Mouse (Mus musculus) lung, postnatal 10 days (tissue): ENCODE measurements around the gene Pfkfb3.

Experiments
- DNase-seq: peaks from one replicate; pipeline ENCODE4 v3.0.0; 2021

Gene Pfkfb3

DNA sequence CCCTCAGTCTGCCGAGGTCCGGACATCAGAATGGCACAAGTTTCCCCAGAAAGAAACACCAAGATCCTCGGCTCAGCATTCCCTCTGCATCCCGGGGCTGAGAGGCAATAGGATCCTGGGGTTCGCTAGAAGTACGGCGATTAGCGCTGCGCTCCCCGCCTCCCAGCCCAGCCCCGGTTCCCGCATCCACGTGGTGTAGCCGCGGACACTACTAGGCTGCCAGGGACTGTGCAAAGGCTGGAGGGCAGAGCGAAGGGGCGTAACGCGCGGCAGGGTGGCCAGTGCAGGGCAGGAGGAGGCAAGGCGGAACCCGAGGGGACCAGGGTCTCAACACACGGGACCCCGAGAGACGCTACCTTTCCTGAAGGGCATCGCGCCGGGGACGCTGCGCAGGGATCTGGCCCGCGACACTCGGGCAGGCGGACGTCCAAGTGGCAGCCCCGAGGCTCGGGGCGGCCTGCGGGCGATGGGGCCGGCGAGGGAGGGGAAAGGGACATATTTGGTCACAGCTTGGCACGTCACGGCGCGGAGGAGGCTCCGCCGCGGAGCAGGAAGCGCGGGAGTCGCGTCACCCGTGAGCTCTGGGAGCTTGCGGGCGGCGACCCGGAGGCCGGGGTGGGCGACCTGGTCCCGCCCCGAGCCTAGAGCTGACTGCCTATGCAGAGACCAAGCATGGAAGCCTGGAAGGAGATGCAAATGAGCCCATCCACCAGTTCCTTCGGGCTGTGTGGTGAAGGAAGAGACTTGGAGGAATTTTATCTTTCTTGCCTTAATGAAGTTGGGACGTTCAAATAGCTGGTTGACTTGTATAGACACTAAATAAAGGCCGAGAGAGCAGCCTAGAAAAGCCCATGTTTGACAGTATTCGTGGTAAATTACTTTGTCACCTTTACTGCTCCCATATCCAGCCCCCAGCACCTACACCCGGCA is at the start of gene Pfkfb3:
Pfkfb3 (minus strand) TSS at position 607 of the 930 bp plus-strand sequence.
- peak; percentile 86 for DNase-seq

DNA sequence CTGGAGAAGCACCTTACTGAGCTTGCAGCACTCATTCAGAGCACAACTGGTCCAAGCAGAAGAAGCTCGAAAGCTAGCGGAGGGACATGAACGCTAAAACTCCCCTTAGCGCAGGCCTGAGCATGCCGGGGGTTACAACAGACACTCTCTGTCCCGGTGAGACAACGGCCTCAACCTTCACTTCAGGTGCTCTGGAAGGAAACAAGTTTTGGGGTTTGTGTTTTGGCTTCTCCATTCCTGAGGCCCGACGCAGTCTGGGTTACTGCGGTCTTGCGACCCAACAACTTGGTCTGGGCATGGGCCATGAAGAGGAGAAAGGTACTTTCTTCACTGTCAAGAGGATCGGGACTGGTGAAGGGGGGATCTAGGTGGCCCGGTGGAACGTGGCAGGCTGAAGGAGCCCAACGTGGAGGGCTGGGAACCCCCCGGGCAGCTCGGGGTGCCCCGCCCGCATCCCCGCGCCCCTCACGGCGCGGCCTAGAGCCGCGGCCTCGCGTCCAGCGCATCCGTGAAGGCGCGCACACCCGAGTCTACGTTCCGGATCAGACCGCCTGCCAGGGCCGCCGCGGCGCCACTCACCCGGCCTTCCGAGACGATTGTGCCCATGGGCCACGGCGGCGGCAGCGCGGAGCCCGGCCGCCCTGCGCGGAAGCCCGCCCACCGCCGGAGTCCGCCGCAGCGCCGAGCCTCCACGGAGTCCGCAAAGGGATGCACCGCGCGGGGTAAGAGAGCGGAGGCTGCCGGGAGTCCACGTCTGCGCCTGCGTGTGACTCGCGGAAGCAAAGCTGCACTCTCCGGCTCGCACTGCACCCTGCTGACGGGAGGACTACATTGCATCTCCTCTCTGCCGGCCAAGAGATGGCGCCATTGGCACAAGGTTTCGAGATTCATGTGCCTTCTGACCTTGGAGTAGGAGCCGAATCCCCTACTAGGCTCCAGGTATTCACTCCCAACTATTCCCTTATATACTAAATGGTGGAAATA is 48.9 kb upstream of the Pfkfb3 start:
- DNase-seq = peak; percentile 96

DNA sequence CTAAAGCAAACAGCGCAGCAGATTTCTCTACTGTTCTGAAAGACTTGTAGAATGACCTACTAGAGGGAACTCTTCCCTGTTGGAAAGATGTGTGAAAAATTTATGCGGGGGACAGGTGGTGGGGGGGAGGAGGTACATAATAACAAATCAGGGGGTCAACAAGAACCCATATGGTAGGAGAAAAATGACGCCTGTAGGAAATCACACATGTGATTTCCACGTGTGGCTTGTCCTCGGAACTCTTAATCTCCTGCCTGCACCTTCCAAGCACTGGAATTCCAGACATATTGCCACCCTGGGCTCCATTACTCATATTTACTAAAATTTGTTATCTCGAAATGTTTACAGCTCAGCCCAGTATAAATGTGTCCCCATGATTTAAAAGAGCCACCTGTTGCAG is 47.9 kb upstream of the Pfkfb3 start:
- DNase-seq = no peak

DNA sequence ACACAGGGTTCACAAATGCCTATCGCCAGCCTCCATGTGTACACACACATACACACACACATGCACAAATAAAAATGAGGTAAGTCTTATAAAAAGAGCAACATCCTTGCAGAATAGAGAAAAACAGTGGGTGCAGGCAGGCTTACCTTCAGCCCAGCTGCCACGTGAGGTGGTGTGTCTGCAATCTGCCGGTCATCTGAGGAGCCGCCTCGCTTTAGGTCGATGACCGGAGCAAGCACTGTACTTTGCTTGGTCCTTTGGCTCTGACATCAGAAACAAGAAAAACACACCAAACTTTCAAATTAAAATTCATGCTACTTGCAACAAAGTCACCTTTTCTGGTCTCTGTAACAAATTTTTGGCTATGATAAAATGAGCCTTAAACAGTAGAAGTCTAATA is 44.0 kb upstream of the Pfkfb3 start:
- no peak for DNase-seq

DNA sequence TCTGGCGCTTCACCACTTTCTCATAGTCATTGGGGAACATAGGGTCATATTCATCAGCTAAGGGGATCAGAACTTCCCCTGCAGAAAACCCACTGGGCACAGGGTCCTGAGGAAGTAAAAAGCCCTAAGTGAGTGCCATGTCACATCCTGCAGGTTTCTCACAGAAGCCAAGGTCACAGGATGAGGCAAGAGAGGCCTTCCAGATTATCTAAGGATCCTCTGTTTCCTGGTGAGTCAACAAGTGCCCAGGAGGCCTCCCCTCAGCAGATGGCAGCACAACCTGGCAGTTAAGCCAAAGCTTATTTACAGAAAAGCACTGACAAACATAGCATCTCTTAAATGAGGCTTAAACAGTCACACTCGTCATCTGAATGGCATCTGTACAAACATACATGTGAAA is 42.8 kb upstream of the Pfkfb3 start:
- no peak for DNase-seq

DNA sequence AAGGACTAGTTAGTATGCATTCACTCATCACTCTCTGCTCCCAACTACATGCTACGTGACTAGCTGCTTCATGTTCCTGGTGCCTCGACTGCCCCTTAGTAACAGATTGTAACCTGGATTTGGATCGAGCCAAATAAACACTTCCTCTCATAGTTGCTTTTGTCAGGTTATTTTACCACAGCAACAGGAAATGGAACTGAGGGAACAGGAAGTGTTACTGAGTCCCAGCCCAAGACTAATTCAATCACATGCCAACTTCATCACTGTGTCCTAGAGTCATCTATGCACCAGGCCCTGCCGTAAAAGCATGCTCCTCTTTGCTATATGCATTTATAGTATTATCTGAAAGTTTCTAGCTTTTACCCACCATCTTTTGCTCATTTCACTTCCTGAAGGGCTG is 34.1 kb upstream of the Pfkfb3 start:
- no peak for DNase-seq

DNA sequence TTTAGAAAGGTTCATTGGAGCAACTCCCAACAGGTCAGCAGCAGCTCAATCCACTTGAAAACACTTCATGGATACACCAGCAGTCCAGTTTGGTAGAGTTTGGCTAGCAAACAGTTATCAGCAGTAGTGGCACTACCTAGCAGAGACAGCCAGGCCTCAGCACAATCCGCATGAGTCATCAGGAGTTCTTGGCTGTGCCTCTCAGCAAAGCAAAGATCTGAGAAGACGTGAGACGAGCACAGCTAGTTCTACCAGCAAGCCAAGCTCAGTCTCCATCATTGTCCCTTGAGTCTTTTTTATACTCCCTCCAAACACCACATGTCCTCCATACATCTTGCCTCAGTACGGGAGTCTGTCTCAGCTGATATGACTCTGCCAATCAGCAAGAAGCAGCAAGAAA is 25.5 kb upstream of the Pfkfb3 start:
- DNase-seq = no peak

DNA sequence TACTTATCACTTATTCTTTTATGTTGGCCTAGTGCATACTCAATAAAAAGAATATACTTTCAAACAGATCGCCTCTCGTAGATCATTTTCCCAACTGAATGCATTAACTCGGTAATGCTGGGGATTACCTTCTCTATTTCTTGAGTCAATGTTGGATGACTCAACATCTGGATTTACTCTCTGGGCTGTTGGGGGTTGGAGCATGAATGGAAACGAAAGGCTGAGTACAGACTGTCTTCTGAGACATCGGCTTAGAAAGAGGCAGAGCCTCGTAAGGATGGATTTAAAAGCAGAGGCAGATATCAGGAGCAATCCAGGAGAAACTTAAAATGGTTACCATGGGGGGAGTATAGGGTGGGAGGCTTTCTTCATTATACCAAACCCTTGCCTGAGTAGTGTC is 24.3 kb upstream of the Pfkfb3 start:
- no peak for DNase-seq

DNA sequence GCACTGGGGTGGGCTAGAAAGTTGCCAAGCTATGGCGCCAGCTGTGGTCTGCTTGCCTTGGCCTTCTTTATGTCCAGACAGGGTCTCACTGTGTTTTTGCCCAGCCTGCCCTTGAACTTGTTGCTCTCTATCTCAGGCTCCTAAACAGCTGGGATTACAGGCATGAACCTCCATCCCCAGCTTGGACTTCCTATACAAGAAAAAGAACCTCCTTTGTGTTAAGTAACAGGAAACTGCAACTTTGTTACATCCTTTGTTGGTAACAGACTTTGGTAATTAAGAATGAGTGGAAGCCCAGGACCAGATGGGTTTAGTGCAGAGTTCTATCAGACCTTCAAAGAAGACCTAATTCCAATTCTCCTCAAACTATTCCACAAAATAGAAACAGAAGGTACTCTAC is 19.8 kb upstream of the Pfkfb3 start:
- DNase-seq = no peak

DNA sequence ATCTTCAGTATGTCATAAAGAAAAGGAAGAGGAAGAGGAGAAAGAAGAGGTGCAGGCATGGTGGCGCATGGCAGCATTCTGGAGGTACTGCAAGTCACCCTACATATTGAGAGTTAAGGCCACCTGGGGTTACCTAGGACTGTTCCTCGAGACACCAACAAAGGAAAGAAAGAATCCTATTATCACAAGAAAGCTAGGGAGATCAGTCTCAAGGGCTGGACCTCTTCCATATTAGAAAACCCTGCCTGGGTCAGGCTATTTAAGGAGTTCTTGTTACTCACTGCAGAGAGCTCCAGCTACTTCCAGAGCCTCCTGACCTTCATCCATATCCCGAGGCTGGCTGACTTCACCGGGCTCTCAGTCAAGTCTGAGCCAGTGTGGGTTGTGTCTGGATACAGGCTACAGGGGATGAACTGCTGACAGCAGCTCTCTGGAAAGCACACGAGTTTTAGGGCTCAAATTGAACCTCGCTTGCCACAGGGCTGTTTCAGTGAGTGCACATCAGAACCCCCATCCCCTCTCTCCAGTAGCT is 17.2 kb upstream of the Pfkfb3 start:
- DNase-seq = no peak

DNA sequence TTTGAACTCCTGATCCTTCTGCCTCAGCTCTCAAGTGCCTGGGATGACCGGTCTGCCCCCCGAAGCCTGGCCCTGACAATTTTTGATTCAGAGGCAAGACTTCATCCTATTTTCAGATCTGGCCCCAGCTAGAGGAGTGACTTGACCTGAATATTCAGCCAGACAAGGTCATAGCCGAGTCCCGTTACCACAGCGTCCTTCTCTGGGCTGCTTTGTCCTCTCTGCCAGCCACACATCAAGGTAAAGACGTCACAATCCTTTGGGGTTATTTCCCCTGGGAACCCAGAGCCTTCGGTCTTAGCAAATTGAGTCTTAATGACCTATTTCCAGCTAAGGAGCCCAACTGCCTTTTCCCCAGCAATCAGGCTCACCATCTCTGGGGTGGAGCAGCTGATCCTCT is 14.6 kb upstream of the Pfkfb3 start:
- no peak for DNase-seq

DNA sequence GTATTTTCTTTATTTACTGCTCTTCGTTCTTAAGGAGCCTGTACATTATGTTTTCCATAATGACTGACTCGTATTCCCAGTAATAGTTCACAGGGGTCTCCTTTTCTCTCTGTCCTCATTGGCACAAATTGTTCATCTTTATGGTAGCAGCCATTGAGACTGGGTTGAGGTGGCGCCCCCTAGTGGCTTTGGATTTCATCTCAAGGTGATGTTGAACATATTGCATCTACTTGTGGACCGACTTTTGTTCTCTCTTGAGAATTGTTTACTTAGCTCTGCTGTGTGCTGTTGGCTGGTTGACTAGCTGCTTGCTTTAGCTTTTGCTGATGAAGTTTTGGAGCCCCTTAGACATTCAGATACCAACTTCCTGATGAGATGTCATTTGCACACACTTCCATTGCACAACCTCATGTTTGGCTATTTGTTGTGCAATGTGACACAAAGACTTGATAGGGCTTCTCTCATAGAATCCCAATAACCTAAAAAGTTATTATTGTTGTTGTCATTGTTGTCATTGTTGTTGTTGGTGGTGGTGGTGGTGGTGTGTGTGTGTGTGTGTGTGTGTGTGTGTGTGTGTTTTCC is 14.0 kb upstream of the Pfkfb3 start:
- DNase-seq = peak; percentile 42

DNA sequence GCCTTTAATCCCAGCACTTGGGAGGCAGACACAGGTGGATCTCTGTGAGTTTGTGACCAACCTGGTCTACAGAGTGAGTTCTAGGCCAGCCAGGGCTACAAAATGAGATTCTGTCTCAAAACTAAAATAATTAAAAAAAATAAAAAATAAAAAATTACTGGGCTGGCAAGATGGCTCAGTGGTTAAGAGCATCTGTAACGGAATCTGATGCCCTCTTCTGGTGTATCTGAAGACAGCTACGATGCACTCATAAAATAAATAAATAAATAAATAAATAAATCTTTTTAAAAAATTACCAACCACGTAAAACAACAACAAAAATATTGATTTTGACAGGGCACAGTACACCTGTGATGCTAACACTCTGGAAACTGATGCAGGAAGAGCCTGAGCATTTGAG is 13.0 kb upstream of the Pfkfb3 start:
- DNase-seq = no peak

DNA sequence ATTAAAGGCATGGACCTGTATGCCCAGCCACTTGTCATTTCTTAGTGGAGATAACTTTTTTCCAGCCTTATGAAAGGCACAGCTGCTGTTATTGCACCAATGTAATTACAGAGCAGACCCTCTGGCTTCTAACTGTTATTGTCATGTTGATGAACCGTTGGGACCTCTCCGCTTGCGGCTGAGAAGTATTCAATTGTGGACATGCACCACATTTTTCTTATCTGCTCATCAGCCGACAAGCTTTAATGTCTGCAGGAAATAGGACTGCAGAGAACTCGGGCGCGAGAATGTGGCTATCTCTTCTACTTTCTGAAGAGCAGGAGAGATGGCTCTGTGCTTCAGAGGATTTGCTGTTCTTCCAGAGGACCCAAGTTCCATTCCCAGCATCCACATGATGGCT is 12.4 kb upstream of the Pfkfb3 start:
- DNase-seq = no peak

DNA sequence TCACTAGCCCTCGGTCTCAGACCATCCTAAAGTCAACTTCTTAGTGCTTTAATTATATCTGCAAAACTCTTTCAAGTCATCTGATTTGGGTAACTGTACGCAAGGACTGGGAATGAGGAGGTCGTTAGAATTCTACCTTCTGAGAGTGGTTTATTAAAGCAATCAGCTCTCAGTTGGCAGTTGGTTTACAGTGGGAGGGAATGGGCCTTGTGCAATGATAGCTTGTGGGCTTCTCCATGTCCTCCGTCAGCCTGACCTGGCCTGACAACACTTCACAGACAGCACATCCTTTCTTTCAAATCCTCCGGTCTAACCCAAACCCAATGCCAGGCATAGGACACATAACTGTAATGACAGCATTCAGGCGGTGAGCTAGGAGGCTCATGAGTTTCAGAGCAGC is 10.9 kb upstream of the Pfkfb3 start:
- no peak for DNase-seq

DNA sequence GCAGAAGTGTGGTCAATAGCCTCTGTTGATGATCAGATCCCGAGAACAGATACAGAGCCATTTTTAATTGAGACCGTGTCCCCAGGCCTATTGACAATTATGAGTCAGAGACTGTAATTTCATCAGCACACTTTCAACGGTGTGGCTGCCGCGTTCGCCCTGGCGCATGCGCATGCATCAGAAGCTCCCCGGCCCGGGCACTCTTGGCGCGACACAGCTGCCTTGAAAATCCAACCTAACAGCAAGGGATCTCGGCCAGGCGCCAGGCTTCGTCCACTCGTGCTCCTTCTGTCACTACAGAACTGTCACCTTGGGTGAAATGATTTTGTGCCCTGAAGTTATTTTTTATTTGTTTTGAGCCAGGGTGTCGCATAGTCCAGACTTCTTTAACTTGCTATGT is 9.4 kb upstream of the Pfkfb3 start:
- DNase-seq = no peak

DNA sequence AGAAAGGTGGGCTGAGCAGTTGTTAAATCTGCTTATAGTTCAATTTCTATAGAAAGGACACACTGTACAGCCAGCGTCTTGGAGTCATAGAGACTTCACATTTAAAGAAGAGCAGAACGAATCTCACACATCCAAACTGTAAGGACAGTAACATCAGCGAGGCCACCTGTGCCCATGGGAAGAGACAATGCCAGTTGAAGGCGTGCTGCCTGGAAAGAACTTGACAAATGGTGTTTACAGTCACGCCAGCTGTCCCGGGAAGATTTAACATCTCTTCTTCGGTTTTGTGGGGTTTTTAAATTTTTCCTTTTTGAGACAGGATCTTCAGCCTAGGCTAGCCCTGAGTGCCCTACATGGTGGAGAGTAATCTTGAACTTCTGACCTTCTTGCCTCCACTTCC is 4.8 kb upstream of the Pfkfb3 start:
- DNase-seq = no peak

DNA sequence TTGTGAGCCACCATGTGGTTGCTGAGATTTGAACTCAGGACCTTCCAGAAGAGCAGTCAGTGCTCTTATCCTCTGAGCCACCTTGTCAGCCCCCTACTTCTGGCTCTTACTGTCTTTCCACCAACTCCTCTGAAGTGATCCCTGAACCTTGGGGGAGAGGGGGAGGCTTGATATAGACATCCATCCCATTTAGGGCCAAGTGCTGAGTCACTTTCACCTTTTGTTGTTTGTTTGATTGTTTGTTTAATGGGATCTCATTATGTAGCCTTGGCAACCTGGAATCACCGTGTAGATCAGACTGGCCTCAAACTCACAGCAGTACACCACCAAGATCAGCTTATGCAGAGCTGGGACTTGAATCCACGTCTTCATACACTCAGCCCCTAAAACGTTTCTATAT is 3.4 kb upstream of the Pfkfb3 start:
- DNase-seq = no peak

DNA sequence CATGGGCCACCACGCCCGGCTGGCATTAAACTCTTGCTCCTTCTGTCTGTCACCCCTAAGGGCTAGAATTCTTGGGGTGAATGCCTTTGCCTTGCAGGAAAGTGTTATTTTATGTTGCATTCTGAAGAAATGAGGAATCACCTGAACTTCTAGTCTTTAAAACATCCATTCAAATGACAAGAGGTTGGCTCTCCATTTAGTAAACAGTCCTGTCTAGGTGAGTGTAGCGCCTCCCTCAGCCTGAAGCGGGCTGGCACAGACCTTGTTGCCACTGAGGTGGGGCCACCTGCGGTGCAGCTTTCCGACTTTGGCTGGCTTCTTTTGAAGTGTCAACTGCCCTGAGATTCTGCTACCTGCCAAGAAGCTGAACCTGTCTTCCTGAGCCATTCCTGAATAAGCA is 1.4 kb upstream of the Pfkfb3 start:
- no peak for DNase-seq

DNA sequence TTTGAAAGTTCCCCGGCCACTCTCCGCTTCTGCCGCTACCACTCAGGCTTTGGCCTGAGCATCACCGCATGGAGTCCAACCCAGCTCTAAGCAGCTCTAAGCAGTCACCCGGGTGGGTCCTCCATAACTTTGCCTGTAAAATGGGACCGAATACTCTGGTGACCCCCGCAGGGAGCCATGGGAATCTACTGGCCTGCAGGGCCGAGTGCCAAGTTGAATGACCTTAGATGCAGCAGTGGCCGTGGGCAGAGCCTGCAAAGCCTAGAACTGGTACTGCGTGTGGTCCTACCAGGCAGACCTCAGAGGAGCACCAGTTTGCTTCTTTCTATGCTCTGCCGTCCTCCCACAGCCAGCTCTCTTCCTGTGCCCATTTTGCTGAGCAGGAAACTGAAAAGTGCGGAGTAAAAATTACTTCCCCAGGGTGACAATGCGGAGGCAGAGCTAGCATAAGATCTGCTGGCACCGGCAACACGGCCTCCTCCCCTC is 868 bp downstream of the Pfkfb3 start:
- DNase-seq = peak; percentile 37

DNA sequence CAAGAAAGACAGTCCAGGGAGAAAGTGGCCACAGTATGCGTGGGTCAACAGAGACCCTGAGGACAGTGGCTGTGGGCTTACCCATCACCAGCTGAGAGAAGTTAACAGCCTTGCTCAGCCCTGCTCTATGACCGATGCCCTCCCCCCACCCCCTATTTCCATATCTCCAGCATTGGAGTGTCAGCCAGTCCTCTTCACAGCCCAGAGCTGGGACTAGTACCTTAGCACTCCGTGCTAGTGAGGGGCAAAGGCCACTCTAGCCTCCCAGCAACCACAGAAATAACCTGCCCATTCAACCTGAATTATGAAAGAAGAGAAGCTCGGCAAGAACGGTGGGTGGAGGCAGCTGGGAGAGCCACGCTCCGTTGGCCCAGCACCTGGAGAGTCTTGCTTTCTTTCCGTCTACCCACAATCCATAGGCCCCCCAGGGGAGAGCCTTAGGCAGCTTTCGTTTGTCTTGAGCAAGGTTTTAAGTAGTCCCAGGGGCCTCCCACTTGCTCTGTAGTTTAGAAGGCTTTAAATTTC is 1.5 kb downstream of the Pfkfb3 start:
- DNase-seq = no peak

DNA sequence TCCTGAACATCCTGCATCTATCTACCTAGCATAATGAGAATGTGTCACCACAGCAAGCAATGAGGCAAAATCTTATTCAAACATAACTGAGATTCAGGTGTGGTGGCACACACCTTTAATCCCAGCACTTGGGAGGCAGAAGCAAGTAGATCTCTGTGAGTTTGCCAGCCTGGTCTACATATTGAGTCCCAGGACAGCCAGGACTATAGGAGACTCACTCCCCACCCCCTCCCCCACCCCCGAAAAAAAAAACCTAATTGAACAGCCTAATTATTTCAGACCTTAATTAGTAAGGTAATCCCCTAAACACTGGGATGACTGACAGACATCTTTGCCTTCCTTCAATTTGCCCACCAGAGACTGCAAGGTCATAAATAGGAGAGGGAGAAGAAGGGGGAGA is 2.2 kb downstream of the Pfkfb3 start:
- no peak for DNase-seq

DNA sequence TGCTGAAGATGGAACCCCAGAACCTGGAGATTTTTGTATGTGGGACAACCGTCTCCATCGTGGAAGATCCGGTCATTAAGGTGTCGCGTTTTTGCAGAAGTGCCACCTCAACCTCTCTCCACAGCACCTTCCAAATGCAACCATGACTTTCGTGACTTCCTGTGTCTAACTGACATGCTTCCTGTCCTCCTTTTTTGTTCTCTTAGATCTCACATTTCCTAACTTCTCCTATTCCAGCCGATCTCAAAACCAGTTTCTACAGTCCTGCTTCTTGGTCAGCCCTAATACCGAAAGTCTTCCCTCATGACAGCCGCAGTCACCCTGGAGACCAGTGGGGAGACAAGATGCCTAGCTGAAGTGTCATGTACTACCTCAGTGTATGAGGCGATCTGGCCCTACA is 5.4 kb downstream of the Pfkfb3 start:
- DNase-seq = no peak
